Mouse (Mus musculus) liver, adult 2 months (tissue): ENCODE data around the gene Ankrd24. TPM values are rescaled to one million over a fixed set of nuclear protein-coding genes. Genes with fewer than 3 reads are reported as not detected.
A peak's percentile ranks its signal among the peaks of the same experiment; 100 is the strongest.
"Not testable (repeated sequence)": the region's sequence is repeated elsewhere in the genome, so short reads cannot be mapped to it uniquely, and the experiment has no call there.

Experiments used
- DNase-seq: peaks from one replicate; pipeline ENCODE4 v3.0.0-alpha.2; 2011; ENCODE audit warnings: low read depth, low spot score; ENCODE audit errors: extremely low read depth
- H3K27ac ChIP-seq: fragments of 200-500 bp; replicated peaks from 2 replicates; pipeline ENCODE4 v1.5.1; 2012; ENCODE audit warnings: low read depth, mild to moderate bottlenecking, control low read depth, inconsistent platforms, low read length; ENCODE audit not compliant: insufficient read depth
- H3K27me3 ChIP-seq: fragments of 200-500 bp; 2 replicates; pipeline ENCODE4 v1.6.1; 2012; ENCODE audit warnings: mild to moderate bottlenecking, moderate library complexity, low read length, inconsistent platforms; ENCODE audit not compliant: control insufficient read depth, insufficient read depth
- H3K36me3 ChIP-seq: fragments of 200-500 bp; 2 replicates; pipeline ENCODE4 v1.6.1; 2012; ENCODE audit warnings: low read length, inconsistent platforms; ENCODE audit not compliant: control insufficient read depth, insufficient read depth
- H3K4me1 ChIP-seq: fragments of 200-500 bp; 2 replicates; pipeline ENCODE4 v1.6.1; 2011; ENCODE audit warnings: low read length; ENCODE audit not compliant: control insufficient read depth, insufficient read depth
- H3K4me3 ChIP-seq: fragments of 200-500 bp; 2 replicates; pipeline ENCODE4 v1.5.1; 2011; ENCODE audit warnings: low read depth, mild to moderate bottlenecking, control low read depth, low read length, moderate library complexity; ENCODE audit not compliant: insufficient read depth
- H3K79me2 ChIP-seq: fragments of 200-500 bp; 2 replicates; pipeline ENCODE4 v1.6.1; 2012; ENCODE audit warnings: inconsistent platforms, mild to moderate bottlenecking, low read length, moderate library complexity; ENCODE audit not compliant: control insufficient read depth, insufficient read depth
- H3K9ac ChIP-seq: fragments of 200-500 bp; 2 replicates; pipeline ENCODE4 v1.6.1; 2012; ENCODE audit warnings: low read depth, mild to moderate bottlenecking, control low read depth, inconsistent platforms, low read length
- CTCF ChIP-seq: fragments of 200-500 bp; IDR thresholded peaks from 2 replicates; pipeline ENCODE4 v1.5.1; 2011; ENCODE audit warnings: low read depth, low read length, control low read depth
- POLR2A ChIP-seq: fragments of 200-500 bp; IDR thresholded peaks from 2 replicates; pipeline ENCODE4 v1.6.1; 2011; ENCODE audit warnings: low read length, control low read depth; ENCODE audit not compliant: insufficient read depth; ENCODE audit errors: extremely low read depth
- whole genome bisulfite sequencing: fragments of 180-500 bp; shearing (Covaris S2); methylation state at CpG from one replicate; pipeline ENCODE4 v1.1.7; 2018; 5-methylcytosine and 5-hydroxymethylcytosine counted together
- polyA plus RNA-seq: library from polyadenylated mRNA; depleted of rRNA; stranded (reverse); fragments of >200 nt; gene quantifications from 2 replicates; pipeline ENCODE4 v1.2.3, GENCODE M21; 2012
- total RNA-seq: library from RNA; depleted of rRNA; stranded (reverse); fragments of >200 nt; gene quantifications from 2 replicates; pipeline ENCODE4 v1.2.3, GENCODE M21; 2014

Ankrd24 gene
- total and polyA plus RNA-seq, 2 experiments = 6.6 to 19.5 TPM

DNA sequence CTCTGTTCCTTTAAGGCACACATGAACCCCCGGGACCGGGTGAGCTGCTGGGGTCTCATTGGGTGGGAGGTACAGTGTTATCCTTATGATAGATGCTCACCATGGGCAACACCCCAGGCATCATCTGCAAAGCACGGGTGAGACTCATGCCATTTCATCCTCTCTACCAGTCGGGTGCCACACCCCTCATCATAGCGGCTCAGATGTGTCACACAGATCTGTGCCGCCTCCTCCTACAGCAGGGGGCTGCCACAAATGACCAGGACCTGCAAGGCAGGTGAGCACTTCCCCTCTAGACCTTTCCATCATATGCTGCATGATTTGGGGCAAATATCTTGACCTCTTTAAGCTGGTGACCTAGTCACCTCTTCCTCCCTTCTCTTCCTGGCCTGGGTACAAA is 9.8 kb downstream of the Ankrd24 start:
- no peaks in the 10 kb centered on the region for H3K36me3 ChIP-seq
- TF ChIP-seq CTCF = no peak
- TF ChIP-seq POLR2A = no peak
- no peak overlapping the region for H3K9ac ChIP-seq
- no peak overlapping the region for H3K4me3 ChIP-seq
- no peak overlapping the region for H3K27ac ChIP-seq
- no peak for DNase-seq
- peaks cover 8% of the 10 kb centered on the region for H3K4me1 ChIP-seq
- 81% methylated on average over 6 of the region's 6 CpGs for WGBS
- no peaks in the 10 kb centered on the region for H3K27me3 ChIP-seq
- no peaks in the 10 kb centered on the region for H3K79me2 ChIP-seq

DNA sequence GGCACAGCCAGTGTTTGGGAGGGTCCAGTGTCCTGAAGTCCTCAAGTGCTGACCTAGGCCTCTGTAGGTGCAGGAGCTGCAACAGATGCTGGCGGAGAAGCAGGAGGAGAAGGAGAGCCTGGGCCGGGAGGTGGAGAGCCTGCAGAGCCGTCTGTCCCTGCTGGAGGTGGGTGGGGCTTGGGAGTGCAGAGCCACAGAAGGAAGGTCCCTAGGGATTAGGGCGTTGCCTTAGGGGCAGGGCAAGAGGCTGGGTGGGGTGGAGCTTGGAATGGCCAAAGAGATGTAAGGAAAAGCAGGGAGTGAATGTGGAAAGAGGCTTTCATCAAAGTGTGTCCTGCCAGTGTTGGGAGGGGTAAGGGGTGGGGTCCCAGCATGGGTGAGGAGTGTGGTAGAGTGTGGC is 12.5 kb downstream of the Ankrd24 start:
- H3K27me3 ChIP-seq, DNase-seq, H3K27ac ChIP-seq, H3K79me2 ChIP-seq, H3K9ac ChIP-seq, H3K4me3 ChIP-seq, H3K36me3 ChIP-seq, H3K4me1 ChIP-seq: not testable (repeated sequence)
- 59% methylated on average over 4 of the region's 4 CpGs for WGBS

DNA sequence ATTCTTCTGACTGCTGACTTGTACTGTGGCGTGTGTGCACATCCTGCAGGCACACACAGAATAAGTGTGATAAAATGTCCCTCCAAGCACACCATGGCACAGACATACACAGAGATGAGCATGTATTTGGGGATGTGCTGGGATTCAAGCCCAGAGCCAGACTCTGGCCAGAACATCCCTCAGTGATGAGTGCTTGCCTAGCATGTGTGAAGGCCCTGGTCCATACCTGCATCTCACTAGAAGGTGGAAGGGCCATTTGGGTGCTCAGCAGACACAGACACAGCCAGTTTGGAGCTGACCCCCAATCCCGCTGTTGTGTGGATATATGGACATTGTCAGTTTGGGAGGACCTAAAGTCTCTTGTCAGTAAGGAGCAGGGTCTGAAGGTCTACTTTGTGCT is 13.2 kb downstream of the Ankrd24 start:
- Histone ChIP-seq H3K79me2 (no peaks in the 10 kb centered on the region), H3K27me3 (no peaks in the 10 kb centered on the region), H3K4me1 (peaks cover 8% of the 10 kb centered on the region), H3K9ac (no peak overlapping the region), H3K36me3 (no peaks in the 10 kb centered on the region), H3K4me3 (no peak overlapping the region), H3K27ac (no peak overlapping the region)
- TF ChIP-seq POLR2A (no peak), CTCF (no peak)
- DNase-seq = no peak
- WGBS = 86% methylated on average over 2 of the region's 2 CpGs

DNA sequence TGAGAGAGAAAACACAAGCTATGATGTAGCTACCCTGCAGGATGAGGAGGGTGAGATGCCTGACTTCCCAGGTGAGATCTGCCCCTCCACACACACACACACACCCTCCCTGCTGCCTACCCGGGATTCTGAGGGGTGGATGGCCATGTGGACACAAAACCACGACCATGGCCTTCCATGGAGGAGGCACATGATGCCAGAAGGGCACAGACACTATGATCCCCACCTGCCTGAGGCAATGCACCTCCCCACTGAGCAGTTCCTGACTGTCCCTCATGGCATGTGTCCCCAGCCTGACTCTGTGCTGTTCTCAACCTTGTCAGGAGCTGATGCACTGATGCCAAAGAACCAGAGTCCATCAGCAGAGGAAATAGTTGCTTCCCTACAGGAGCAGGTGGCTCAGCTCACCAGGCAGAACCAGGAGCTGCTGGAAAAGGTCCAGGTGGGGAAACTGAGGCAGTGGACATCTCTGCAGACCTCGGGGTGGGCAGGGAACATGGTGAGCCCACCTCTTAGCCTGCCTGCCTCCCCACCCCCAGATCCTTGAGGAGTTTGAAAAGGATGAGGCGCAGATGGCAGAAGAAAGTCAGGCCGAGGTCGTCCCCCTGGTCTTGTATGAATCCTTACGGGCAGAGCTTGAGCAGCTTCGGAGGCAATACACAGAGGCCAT is 13.8 kb downstream of the Ankrd24 start:
- no peaks in the 10 kb centered on the region for H3K79me2 ChIP-seq
- peak; percentile 15 for DNase-seq
- H3K4me3 ChIP-seq = peak overlapping the region; percentile 80; the same call in 1 of the 2 replicates
- H3K9ac ChIP-seq = no peak overlapping the region
- no peak overlapping the region for H3K27ac ChIP-seq
- WGBS = 84% methylated on average over 8 of the region's 8 CpGs
- H3K27me3 ChIP-seq = no peaks in the 10 kb centered on the region
- TF ChIP-seq CTCF (no peak), POLR2A (no peak)
- H3K4me1 ChIP-seq = peaks cover 8% of the 10 kb centered on the region
- H3K36me3 ChIP-seq = no peaks in the 10 kb centered on the region

DNA sequence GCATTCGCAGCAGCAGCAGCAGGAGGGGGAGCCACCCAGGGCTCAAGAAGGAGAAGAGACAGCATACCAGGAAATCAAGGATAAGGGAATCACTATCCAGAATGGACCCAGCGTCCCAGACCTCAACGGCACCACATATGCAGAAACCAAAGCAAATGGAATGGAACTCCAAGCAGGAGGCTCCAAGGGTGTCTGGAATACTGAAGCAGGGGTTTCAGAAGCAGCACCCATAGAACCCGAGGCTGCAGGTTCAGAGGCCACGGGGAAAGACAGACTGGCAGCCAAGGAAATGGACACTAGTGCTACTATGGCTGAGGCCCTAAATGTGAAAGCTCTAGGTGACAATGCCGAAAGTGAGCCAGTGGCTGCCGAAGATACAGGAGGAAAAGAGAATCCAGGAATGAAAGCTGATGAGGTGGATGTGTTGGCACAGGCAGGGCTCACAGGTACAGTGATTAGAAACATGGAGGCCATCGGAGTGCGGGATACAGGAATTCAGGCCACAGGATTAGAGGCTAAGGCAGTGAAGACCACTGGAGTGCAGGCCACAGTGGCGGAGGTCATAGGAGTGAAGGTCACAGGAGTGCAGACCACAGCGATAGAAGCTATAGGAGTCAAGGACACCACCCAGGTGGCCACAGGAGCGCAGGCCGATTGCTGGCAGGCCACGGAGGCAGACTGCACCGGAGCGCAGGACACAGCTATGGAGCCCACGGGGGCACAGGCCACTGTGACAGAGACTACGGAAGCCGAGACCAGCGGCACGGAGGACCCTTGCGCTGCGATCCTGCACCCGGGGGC is 14.5 kb downstream of the Ankrd24 start:
- no peaks in the 10 kb centered on the region for H3K27me3 ChIP-seq
- no peak for TF ChIP-seq POLR2A
- TF ChIP-seq CTCF = no peak
- H3K36me3 ChIP-seq = no peaks in the 10 kb centered on the region
- peak; percentile 33 for DNase-seq
- H3K9ac ChIP-seq = peak overlapping the region; percentile 93
- peak overlapping the region; percentile 79 for H3K27ac ChIP-seq
- peak overlapping the region; percentile 80 for H3K4me3 ChIP-seq
- peaks cover 8% of the 10 kb centered on the region for H3K4me1 ChIP-seq
- no peaks in the 10 kb centered on the region for H3K79me2 ChIP-seq
- 12% methylated on average over 24 of the region's 24 CpGs for WGBS
